Comparison of ENCODE assay signal across 25 mouse cellular contexts in genomic region chr13:7697647-7698365, GRCm38 (mm10).
"Had no signal": no experiment of that assay in that cellular context is flagged by ENCODE, and none has a peak within 500 bp of the region (broad histone marks: within the 10 kb centered on the region; RNA-seq: fewer than 3 reads in every experiment).

No protein-coding gene starts in this region.

- DNase-seq: forebrain, postnatal 0 days; gastrocnemius, postnatal 14 days; gastrocnemius, postnatal 36 days; heart, adult 11 months; heart, adult 2 months; heart, postnatal 14 days; heart, postnatal 36 days; kidney, adult 18-20 months; kidney, adult 8-10 months; kidney, postnatal 10 days; kidney, postnatal 25 days; kidney, postnatal 4 days; layer of hippocampus, adult 9-11 months; layer of hippocampus, postnatal 36 days; liver had no signal

- H3K9me3 ChIP-seq: heart, embryonic 13.5 days; heart, embryonic 15.5 days; hindbrain, embryonic 12.5 days; limb, embryonic 10.5 days; limb, embryonic 12.5 days; liver, embryonic 12.5 days had no signal

- ATAC-seq: forebrain, postnatal 0 days; hindbrain, embryonic 16.5 days; inflammation-experienced regulatory T-cells, adult 6 months; liver, embryonic 12.5 days had no signal

- H3K4me1 ChIP-seq: heart, embryonic 13.5 days; heart, embryonic 15.5 days; hindbrain, embryonic 12.5 days; limb, embryonic 10.5 days; limb, embryonic 12.5 days; liver, embryonic 12.5 days had no signal

- H3K4me2 ChIP-seq: heart, embryonic 11.5 days; heart, embryonic 13.5 days; heart, embryonic 15.5 days; hindbrain, embryonic 12.5 days; hindbrain, embryonic 14.5 days; limb, embryonic 12.5 days; liver, embryonic 12.5 days had no signal

- H3K36me3 ChIP-seq: heart, embryonic 13.5 days; heart, embryonic 15.5 days; hindbrain, embryonic 12.5 days; limb, embryonic 10.5 days; limb, embryonic 12.5 days; liver, embryonic 12.5 days had no signal

- H3K9ac ChIP-seq: forebrain, postnatal 0 days; heart, embryonic 13.5 days; heart, embryonic 15.5 days; hindbrain, embryonic 12.5 days; hindbrain, embryonic 14.5 days; limb, embryonic 12.5 days; liver, embryonic 12.5 days had no signal

- H3K27ac ChIP-seq: heart, adult 2 months; heart, embryonic 13.5 days; heart, embryonic 15.5 days; hindbrain, embryonic 12.5 days; hindbrain, embryonic 14.5 days; limb, embryonic 10.5 days; limb, embryonic 12.5 days; liver, embryonic 12.5 days had no signal

- H3K27me3 ChIP-seq: heart, embryonic 13.5 days; heart, embryonic 15.5 days; hindbrain, embryonic 12.5 days; limb, embryonic 12.5 days; liver, embryonic 12.5 days had no signal

- H3K4me3 ChIP-seq: heart, adult 2 months; heart, embryonic 13.5 days; heart, embryonic 15.5 days; hindbrain, embryonic 12.5 days; limb, embryonic 10.5 days; limb, embryonic 12.5 days; liver, embryonic 12.5 days had no signal
